Mouse (Mus musculus) heart, postnatal 0 days (tissue): ENCODE results near the gene Zfp992. TPM values are rescaled to one million over a fixed set of nuclear protein-coding genes. Genes with fewer than 3 reads are reported as not detected.
"Not testable (repeated sequence)": the region's sequence is repeated elsewhere in the genome, so short reads cannot be mapped to it uniquely, and the experiment has no call there.

Experiments
- ATAC-seq: fragments of 200-750 bp; cut with Nextera tagmentation; 2 replicates; pipeline ENCODE4 v1.8.0; 2017; ENCODE audit warnings: low read depth, moderate number of reproducible peaks, moderate library complexity; ENCODE audit not compliant: insufficient read depth
- DNase-seq: peaks from one replicate; pipeline ENCODE4 v3.0.0-alpha.2; 2016; ENCODE audit warnings: low spot score
- H3K27ac ChIP-seq: fragments of 300-500 bp; sonication (generic); 2 replicates; pipeline ENCODE4 v1.5.1; 2014; ENCODE audit warnings: low read depth, mild to moderate bottlenecking
- H3K27me3 ChIP-seq: fragments of 300-500 bp; sonication (generic); 2 replicates; pipeline ENCODE4 v1.6.1; 2014; ENCODE audit warnings: low read length, mixed read lengths; ENCODE audit not compliant: control insufficient read depth, insufficient read depth
- H3K36me3 ChIP-seq: fragments of 300-500 bp; sonication (generic); replicated peaks from 2 replicates; pipeline ENCODE4 v1.6.1; 2014; ENCODE audit warnings: low read length, mixed read lengths; ENCODE audit not compliant: control insufficient read depth, insufficient read depth
- H3K4me1 ChIP-seq: fragments of 300-500 bp; sonication (generic); 2 replicates; pipeline ENCODE4 v1.6.1; 2014; ENCODE audit warnings: antibody characterized with exemption; ENCODE audit not compliant: control insufficient read depth, insufficient read depth
- H3K4me2 ChIP-seq: fragments of 300-500 bp; sonication (generic); 2 replicates; pipeline ENCODE4 v1.6.1; 2014; ENCODE audit warnings: low read depth, mild to moderate bottlenecking, low read length, moderate library complexity
- H3K4me3 ChIP-seq: fragments of 300-500 bp; sonication (generic); 2 replicates; pipeline ENCODE4 v1.5.1; 2014; ENCODE audit warnings: low read depth, low read length
- H3K9ac ChIP-seq: fragments of 300-500 bp; sonication (generic); replicated peaks from 2 replicates; pipeline ENCODE4 v1.6.1; 2014; ENCODE audit warnings: low read depth, low read length, mixed read lengths
- H3K9me3 ChIP-seq: fragments of 300-500 bp; sonication (generic); replicated peaks from 2 replicates; pipeline ENCODE4 v1.6.1; 2016; ENCODE audit warnings: low read length; ENCODE audit not compliant: control insufficient read depth
- CTCF ChIP-seq: IDR thresholded peaks from 2 replicates; pipeline ENCODE4 v1.5.1; 2016; ENCODE audit warnings: antibody characterized with exemption, control low read depth, low read depth
- EP300 ChIP-seq: IDR thresholded peaks from 2 replicates; pipeline ENCODE4 v1.6.1; 2016; ENCODE audit warnings: antibody characterized with exemption, low read depth
- WGBS: fragments of 180-500 bp; shearing (Covaris S2); extraction: QIAGEN DNeasy Blood & Tissue Kit; methylation state at CpG from one replicate; pipeline ENCODE4 v1.1.7; 2014; 5-methylcytosine and 5-hydroxymethylcytosine counted together
- polyA plus RNA-seq: library from polyadenylated mRNA; unstranded; fragments of >200 nt; fragmentation: Nextera tagmentation; extraction: Ambion mirVana; gene quantifications from 2 replicates; pipeline ENCODE4 v1.2.1, GENCODE M21; 2015
- total RNA-seq: library from RNA; depleted of rRNA; stranded (reverse); fragments of >200 nt; gene quantifications from 2 replicates; pipeline ENCODE4 v1.2.3, GENCODE M21; 2014; ENCODE audit warnings: low replicate concordance

The Zfp992 gene
- total and polyA plus RNA-seq, 2 experiments from 2014 or later, result 2.6 to 3.2 TPM

GRCm38 (mm10) chr4:146489196-146489595 is 40.4 kb downstream of the Zfp992 start:
- H3K36me3 ChIP-seq, ATAC-seq, DNase-seq, H3K4me3 ChIP-seq, H3K4me2 ChIP-seq, H3K27me3 ChIP-seq, H3K4me1 ChIP-seq, H3K9ac ChIP-seq, H3K27ac ChIP-seq: not testable (repeated sequence)
- 57% methylated on average over 4 of the region's 4 CpGs for WGBS
- peaks cover 55% of the 10 kb centered on the region for H3K9me3 ChIP-seq

- ATAC-seq, H3K9ac ChIP-seq, H3K36me3 ChIP-seq, H3K4me2 ChIP-seq, H3K4me1 ChIP-seq, DNase-seq, H3K27me3 ChIP-seq, H3K27ac ChIP-seq, H3K4me3 ChIP-seq: not testable (repeated sequence)
- WGBS, result 62% methylated on average over 1 of the region's 1 CpGs
- H3K9me3 ChIP-seq, result peaks cover 52% of the 10 kb centered on the region
Observed at GRCm38 (mm10) chr4:146491993-146492392, 43.2 kb downstream of the Zfp992 start.

DNA sequence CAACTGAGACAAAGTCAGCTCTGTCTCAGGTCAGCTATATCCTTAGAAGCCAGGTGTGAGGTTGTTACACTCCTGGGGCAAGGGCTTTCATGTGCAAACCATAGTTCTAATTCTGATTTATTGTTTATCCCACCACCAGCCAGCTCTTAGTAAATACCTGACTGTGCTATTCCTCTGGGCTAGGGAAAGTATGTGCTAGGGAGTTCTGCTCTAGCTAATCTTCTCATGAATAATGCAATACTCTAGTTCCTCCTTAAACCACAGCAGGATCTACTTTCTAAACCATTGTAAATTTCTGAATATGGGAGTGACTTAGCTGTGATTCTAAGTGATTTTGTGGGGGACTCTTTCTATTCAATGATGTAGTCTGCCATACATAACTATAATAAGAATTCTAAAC is 43.6 kb downstream of the Zfp992 start:
- Histone ChIP-seq H3K4me1 (no peaks in the 10 kb centered on the region), H3K4me2 (no peak overlapping the region), H3K27me3 (no peaks in the 10 kb centered on the region), H3K4me3 (no peak overlapping the region), H3K9ac (no peak overlapping the region), H3K27ac (no peak overlapping the region), H3K36me3 (no peaks in the 10 kb centered on the region), H3K9me3 (peaks cover 53% of the 10 kb centered on the region)
- DNase-seq, result no peak
- ATAC-seq, result no peak
- TF ChIP-seq EP300 (no peak), CTCF (no peak)

DNA sequence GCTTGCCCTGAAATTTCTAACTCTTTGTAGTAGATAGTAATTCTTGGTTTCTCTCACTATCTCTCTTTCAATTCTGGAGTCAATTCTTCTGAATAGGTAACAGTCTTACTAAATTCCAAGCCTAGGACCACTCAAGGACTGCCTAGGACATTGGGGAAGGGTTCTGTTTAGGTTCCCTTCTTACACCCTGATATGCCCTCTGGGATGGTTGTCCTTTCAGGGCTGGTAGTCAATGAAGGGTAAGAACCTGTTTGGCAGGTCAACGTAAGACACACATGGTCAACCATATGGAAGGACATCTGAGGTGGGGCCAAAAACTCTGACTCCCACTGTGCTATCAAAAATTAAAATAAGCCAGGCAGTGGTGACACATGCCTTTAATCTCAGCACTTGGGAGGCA is 44.0 kb downstream of the Zfp992 start:
- no peak for ATAC-seq

GRCm38 (mm10) chr4:146493319-146493907 is 44.6 kb downstream of the Zfp992 start:
- H3K27me3 ChIP-seq, H3K9ac ChIP-seq, ATAC-seq, H3K4me1 ChIP-seq, DNase-seq, H3K27ac ChIP-seq, H3K4me2 ChIP-seq, H3K4me3 ChIP-seq, H3K36me3 ChIP-seq: not testable (repeated sequence)
- H3K9me3 ChIP-seq, result peaks cover 63% of the 10 kb centered on the region
- 78% methylated on average over 6 of the region's 6 CpGs for WGBS

More for the DNA sequence above, 44.0 kb downstream of the Zfp992 start:
- TF ChIP-seq CTCF (0 out of 2 replicates have a peak, but pooled peaks have one; percentile 8), EP300 (no peak)
- H3K4me2 ChIP-seq, result no peak overlapping the region
- DNase-seq, result no peak
- H3K4me3 ChIP-seq, result no peak overlapping the region
- WGBS, result 41% methylated on average over 1 of the region's 1 CpGs
- H3K4me1 ChIP-seq, result no peaks in the 10 kb centered on the region
- H3K9ac ChIP-seq, result no peak overlapping the region
- H3K36me3 ChIP-seq, result no peaks in the 10 kb centered on the region
- H3K27ac ChIP-seq, result no peak overlapping the region
- H3K27me3 ChIP-seq, result no peaks in the 10 kb centered on the region
- H3K9me3 ChIP-seq, result peaks cover 57% of the 10 kb centered on the region

DNA sequence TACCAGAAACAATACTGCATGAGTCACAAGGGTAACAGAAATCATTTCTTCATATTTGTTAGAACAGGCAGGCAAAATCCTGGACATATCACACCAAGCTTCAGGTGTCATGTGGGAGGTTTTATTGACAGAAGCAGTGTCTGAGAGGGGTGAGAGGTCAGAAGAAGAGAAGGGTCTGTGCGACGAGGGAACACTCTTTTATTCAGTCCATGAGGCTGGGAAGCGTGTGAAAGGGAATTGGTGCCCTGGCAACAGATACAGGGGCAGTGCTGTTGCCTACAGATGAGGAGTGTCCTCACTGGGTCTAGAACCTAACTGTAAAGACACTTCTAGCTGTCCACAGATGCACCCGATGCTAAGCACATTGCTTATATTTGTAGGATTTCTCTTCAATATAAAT is 46.2 kb downstream of the Zfp992 start:
- TF ChIP-seq CTCF, result no peak
- no peak for TF ChIP-seq EP300

GRCm38 (mm10) chr4:146497695-146498275 is 49.0 kb downstream of the Zfp992 start:
- not testable (repeated sequence) for H3K27me3 ChIP-seq, H3K36me3 ChIP-seq, H3K27ac ChIP-seq, H3K9ac ChIP-seq, H3K4me1 ChIP-seq, H3K4me2 ChIP-seq, DNase-seq, ATAC-seq, H3K4me3 ChIP-seq
- peaks cover 64% of the 10 kb centered on the region for H3K9me3 ChIP-seq
- 65% methylated on average over 9 of the region's 9 CpGs for WGBS

More for the DNA sequence above, 46.2 kb downstream of the Zfp992 start:
- ATAC-seq (no peak), DNase-seq (no peak)
- 49% methylated on average over 4 of the region's 4 CpGs for WGBS
- Histone ChIP-seq H3K4me2 (no peak overlapping the region), H3K27ac (no peak overlapping the region), H3K36me3 (no peaks in the 10 kb centered on the region), H3K4me1 (no peaks in the 10 kb centered on the region), H3K9ac (no peak overlapping the region), H3K4me3 (no peak overlapping the region), H3K9me3 (peaks cover 65% of the 10 kb centered on the region), H3K27me3 (no peaks in the 10 kb centered on the region)

DNA sequence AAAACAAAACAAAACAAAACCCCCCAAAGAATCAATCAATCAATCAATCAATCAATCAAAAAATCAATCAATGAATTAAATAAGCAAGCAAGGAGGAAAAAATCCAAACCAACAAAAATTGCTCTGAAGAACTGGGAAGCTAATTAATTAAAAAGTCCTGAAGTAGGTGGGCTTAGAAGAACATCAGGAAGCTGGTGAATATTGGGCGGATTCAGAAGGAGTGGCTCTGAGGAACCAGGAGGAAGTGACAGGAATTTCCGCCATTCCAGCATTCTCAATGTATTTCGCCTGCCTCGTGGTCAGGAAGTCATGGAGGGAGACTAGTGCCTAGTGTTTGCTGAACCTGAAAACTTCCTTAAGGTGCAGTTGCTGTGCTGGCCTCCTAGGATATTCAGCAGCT is 52.9 kb downstream of the Zfp992 start, which contains the start of gene Zfp981:
Gene Zfp981 (plus strand): TSS at position 301 of the 400 bp plus-strand sequence.
- H3K27me3 ChIP-seq, H3K9ac ChIP-seq, H3K27ac ChIP-seq, ATAC-seq, H3K4me3 ChIP-seq, H3K36me3 ChIP-seq, H3K4me1 ChIP-seq, H3K4me2 ChIP-seq, DNase-seq: not testable (repeated sequence)
- WGBS, result 71% methylated on average over 4 of the region's 4 CpGs
- H3K9me3 ChIP-seq, result peaks cover 36% of the 10 kb centered on the region
